Mouse (Mus musculus) embryonic facial prominence, embryonic 13.5 days (tissue): ENCODE data around the gene Gm10073. TPM values are rescaled to one million over a fixed set of nuclear protein-coding genes. Genes with fewer than 3 reads are reported as not detected.
"Not testable (repeated sequence)": the region's sequence is repeated elsewhere in the genome, so short reads cannot be mapped to it uniquely, and the experiment has no call there.

Experiments
- ATAC-seq: fragments of 200-750 bp; cut with Nextera tagmentation; 2 replicates; pipeline ENCODE4 v1.8.0; 2017; ENCODE audit warnings: low read depth; ENCODE audit not compliant: insufficient number of reproducible peaks, insufficient read depth, low FRiP score, low TSS enrichment
- H3K27ac ChIP-seq: fragments of 300-500 bp; sonication (generic); 2 replicates; pipeline ENCODE4 v1.5.1; 2015; ENCODE audit warnings: moderate library complexity, mild to moderate bottlenecking, inconsistent platforms
- H3K27me3 ChIP-seq: fragments of 300-500 bp; sonication (generic); 2 replicates; pipeline ENCODE4 v1.6.1; 2015; ENCODE audit warnings: mild to moderate bottlenecking, inconsistent platforms
- H3K36me3 ChIP-seq: fragments of 300-500 bp; sonication (generic); 2 replicates; pipeline ENCODE4 v1.6.1; 2015; ENCODE audit warnings: mild to moderate bottlenecking, inconsistent platforms
- H3K4me1 ChIP-seq: fragments of 300-500 bp; sonication (generic); 2 replicates; pipeline ENCODE4 v1.6.1; 2015; ENCODE audit warnings: inconsistent platforms
- H3K4me2 ChIP-seq: fragments of 300-500 bp; sonication (generic); 2 replicates; pipeline ENCODE4 v1.6.1; 2015; ENCODE audit warnings: moderate library complexity, mild to moderate bottlenecking, inconsistent platforms
- H3K4me3 ChIP-seq: fragments of 300-500 bp; sonication (generic); 2 replicates; pipeline ENCODE4 v1.5.1; 2015; ENCODE audit warnings: mild to moderate bottlenecking, inconsistent platforms
- H3K9ac ChIP-seq: fragments of 300-500 bp; sonication (generic); 2 replicates; pipeline ENCODE4 v1.6.1; 2015; ENCODE audit warnings: mild to moderate bottlenecking, inconsistent platforms
- H3K9me3 ChIP-seq: fragments of 300-500 bp; sonication (generic); 2 replicates; pipeline ENCODE4 v1.6.1; 2016; ENCODE audit warnings: inconsistent platforms
- WGBS: fragments of 180-500 bp; shearing (Covaris S2); methylation state at CpG from one replicate; pipeline ENCODE4 v1.1.7; 2015; ENCODE audit warnings: mixed read lengths; 5-methylcytosine and 5-hydroxymethylcytosine counted together
- polyA plus RNA-seq: library from polyadenylated mRNA; unstranded; fragments of >200 nt; fragmentation: Nextera tagmentation; extraction: Ambion mirVana; gene quantifications from 2 replicates; pipeline ENCODE4 v1.2.1, GENCODE M21; 2015

Gm10073 gene
- polyA plus RNA-seq, 1 experiment from 2014 or later: 9.8 TPM

GRCm38 (mm10) chr8:106595623-106596022 lies 22.4 kb upstream of the Gm10073 start:
- H3K9me3 ChIP-seq, H3K36me3 ChIP-seq, H3K9ac ChIP-seq, H3K4me2 ChIP-seq, H3K4me3 ChIP-seq, ATAC-seq, H3K27ac ChIP-seq, H3K4me1 ChIP-seq: not testable (repeated sequence)
- H3K27me3 ChIP-seq: peaks cover 16% of the 10 kb centered on the region
- WGBS: 92% methylated on average over 3 of the region's 3 CpGs

- no peak overlapping the region for H3K27ac ChIP-seq
These were observed 19.2 kb upstream of the Gm10073 start for GRCm38 (mm10) chr8:106592458-106592857.

GRCm38 (mm10) chr8:106588443-106589431 lies 15.5 kb upstream of the Gm10073 start:
- Histone ChIP-seq H3K4me3 (no peak overlapping the region), H3K4me1 (no peaks in the 10 kb centered on the region), H3K27me3 (no peaks in the 10 kb centered on the region), H3K9me3 (no peaks in the 10 kb centered on the region), H3K4me2 (no peak overlapping the region), H3K9ac (no peak overlapping the region), H3K36me3 (no peaks in the 10 kb centered on the region), H3K27ac (no peak overlapping the region)
- 58% methylated on average over 3 of the region's 3 CpGs for WGBS
- no peak for ATAC-seq

More at GRCm38 (mm10) chr8:106592458-106592857, 19.2 kb upstream of the Gm10073 start:
- no peak overlapping the region for H3K9ac ChIP-seq
- 79% methylated on average over 3 of the region's 3 CpGs for WGBS
- ATAC-seq: no peak
- no peak overlapping the region for H3K4me2 ChIP-seq
- H3K27me3 ChIP-seq: no peaks in the 10 kb centered on the region
- H3K4me1 ChIP-seq: no peaks in the 10 kb centered on the region
- H3K9me3 ChIP-seq: no peaks in the 10 kb centered on the region
- no peak overlapping the region for H3K4me3 ChIP-seq
- no peaks in the 10 kb centered on the region for H3K36me3 ChIP-seq

- Histone ChIP-seq H3K4me3 (no peak overlapping the region), H3K4me2 (no peak overlapping the region), H3K9me3 (0 out of 2 replicates have a peak, but pooled peaks cover 3% of the 10 kb centered on the region), H3K27ac (no peak overlapping the region), H3K27me3 (no peaks in the 10 kb centered on the region), H3K9ac (no peak overlapping the region), H3K4me1 (no peaks in the 10 kb centered on the region), H3K36me3 (no peaks in the 10 kb centered on the region)
- WGBS: 84% methylated on average over 8 of the region's 8 CpGs
- ATAC-seq: no peak
These were observed 13.6 kb upstream of the Gm10073 start for GRCm38 (mm10) chr8:106586896-106587295.

GRCm38 (mm10) chr8:106585671-106586037 lies 12.4 kb upstream of the Gm10073 start:
- no peak overlapping the region for H3K4me2 ChIP-seq
- 0 out of 2 replicates have a peak, but pooled peaks cover 3% of the 10 kb centered on the region for H3K9me3 ChIP-seq
- no peaks in the 10 kb centered on the region for H3K36me3 ChIP-seq
- H3K27me3 ChIP-seq: no peaks in the 10 kb centered on the region
- H3K27ac ChIP-seq: no peak overlapping the region
- H3K9ac ChIP-seq: no peak overlapping the region
- no peak overlapping the region for H3K4me3 ChIP-seq
- H3K4me1 ChIP-seq: no peaks in the 10 kb centered on the region
- ATAC-seq: no peak
- WGBS: 88% methylated on average over 3 of the region's 3 CpGs

- Histone ChIP-seq H3K4me2 (no peak overlapping the region), H3K4me1 (no peaks in the 10 kb centered on the region), H3K9me3 (0 out of 2 replicates have a peak, but pooled peaks cover 3% of the 10 kb centered on the region), H3K9ac (no peak overlapping the region), H3K4me3 (no peak overlapping the region), H3K36me3 (no peaks in the 10 kb centered on the region), H3K27ac (no peak overlapping the region), H3K27me3 (no peaks in the 10 kb centered on the region)
- no peak for ATAC-seq
- 76% methylated on average over 11 of the region's 11 CpGs for WGBS
These were observed 11.8 kb upstream of the Gm10073 start for GRCm38 (mm10) chr8:106584942-106585670.

GRCm38 (mm10) chr8:106581344-106582088 lies 8.3 kb upstream of the Gm10073 start:
- Histone ChIP-seq H3K4me2 (no peak overlapping the region), H3K4me3 (no peak overlapping the region), H3K27ac (no peak overlapping the region), H3K36me3 (no peaks in the 10 kb centered on the region), H3K9me3 (0 out of 2 replicates have a peak, but pooled peaks cover 3% of the 10 kb centered on the region), H3K9ac (no peak overlapping the region), H3K27me3 (no peaks in the 10 kb centered on the region), H3K4me1 (peaks cover 6% of the 10 kb centered on the region)
- no peak for ATAC-seq
- WGBS: 70% methylated on average over 6 of the region's 6 CpGs

- Histone ChIP-seq H3K9me3 (0 out of 2 replicates have a peak, but pooled peaks cover 3% of the 10 kb centered on the region), H3K4me3 (no peak overlapping the region), H3K4me2 (no peak overlapping the region), H3K27me3 (no peaks in the 10 kb centered on the region), H3K4me1 (peaks cover 6% of the 10 kb centered on the region), H3K9ac (no peak overlapping the region), H3K27ac (no peak overlapping the region), H3K36me3 (no peaks in the 10 kb centered on the region)
- WGBS: 62% methylated on average over 2 of the region's 2 CpGs
- ATAC-seq: no peak
These were observed 6.2 kb upstream of the Gm10073 start for GRCm38 (mm10) chr8:106579510-106579909.

GRCm38 (mm10) chr8:106576849-106577555 lies 3.7 kb upstream of the Gm10073 start:
- Histone ChIP-seq H3K9me3 (no peaks in the 10 kb centered on the region), H3K9ac (no peak overlapping the region), H3K27ac (no peak overlapping the region), H3K27me3 (no peaks in the 10 kb centered on the region), H3K36me3 (no peaks in the 10 kb centered on the region), H3K4me2 (no peak overlapping the region), H3K4me1 (peaks cover 6% of the 10 kb centered on the region), H3K4me3 (no peak overlapping the region)
- WGBS: 20% methylated on average over 6 of the region's 6 CpGs
- ATAC-seq: no peak

- 86% methylated on average over 4 of the region's 4 CpGs for WGBS
- no peak overlapping the region for H3K4me3 ChIP-seq
- no peaks in the 10 kb centered on the region for H3K9me3 ChIP-seq
- no peak overlapping the region for H3K27ac ChIP-seq
- ATAC-seq: no peak
- peaks cover 6% of the 10 kb centered on the region for H3K4me1 ChIP-seq
- no peak overlapping the region for H3K9ac ChIP-seq
- no peaks in the 10 kb centered on the region for H3K36me3 ChIP-seq
- H3K27me3 ChIP-seq: no peaks in the 10 kb centered on the region
- H3K4me2 ChIP-seq: no peak overlapping the region
These were observed 1.0 kb upstream of the Gm10073 start for GRCm38 (mm10) chr8:106574283-106574682.

- 82% methylated on average over 1 of the region's 1 CpGs for WGBS
- not testable (repeated sequence) for H3K4me2 ChIP-seq, H3K27me3 ChIP-seq, H3K9ac ChIP-seq, H3K9me3 ChIP-seq, H3K4me1 ChIP-seq, H3K36me3 ChIP-seq, H3K27ac ChIP-seq, ATAC-seq, H3K4me3 ChIP-seq
These were observed 1.1 kb downstream of the Gm10073 start for GRCm38 (mm10) chr8:106572175-106572574.
